Mouse (Mus musculus) urinary bladder, postnatal 36 days (tissue): ENCODE data around the gene Ces1d.

Experiments used
- DNase-seq, 2 experiments: peaks; one replicate each; pipeline ENCODE4 v3.0.0; 2022; ENCODE audit warnings: low spot score in 2 of 2, mixed read lengths in 1 of 2

Ces1d gene

GRCm38 (mm10) chr8:93140696-93141095 is 56.9 kb downstream of the Ces1d start:
- peak; percentile 31 to 43 for DNase-seq

- no peak for DNase-seq
Measured at GRCm38 (mm10) chr8:93132196-93132595, 65.4 kb downstream of the Ces1d start.

DNA sequence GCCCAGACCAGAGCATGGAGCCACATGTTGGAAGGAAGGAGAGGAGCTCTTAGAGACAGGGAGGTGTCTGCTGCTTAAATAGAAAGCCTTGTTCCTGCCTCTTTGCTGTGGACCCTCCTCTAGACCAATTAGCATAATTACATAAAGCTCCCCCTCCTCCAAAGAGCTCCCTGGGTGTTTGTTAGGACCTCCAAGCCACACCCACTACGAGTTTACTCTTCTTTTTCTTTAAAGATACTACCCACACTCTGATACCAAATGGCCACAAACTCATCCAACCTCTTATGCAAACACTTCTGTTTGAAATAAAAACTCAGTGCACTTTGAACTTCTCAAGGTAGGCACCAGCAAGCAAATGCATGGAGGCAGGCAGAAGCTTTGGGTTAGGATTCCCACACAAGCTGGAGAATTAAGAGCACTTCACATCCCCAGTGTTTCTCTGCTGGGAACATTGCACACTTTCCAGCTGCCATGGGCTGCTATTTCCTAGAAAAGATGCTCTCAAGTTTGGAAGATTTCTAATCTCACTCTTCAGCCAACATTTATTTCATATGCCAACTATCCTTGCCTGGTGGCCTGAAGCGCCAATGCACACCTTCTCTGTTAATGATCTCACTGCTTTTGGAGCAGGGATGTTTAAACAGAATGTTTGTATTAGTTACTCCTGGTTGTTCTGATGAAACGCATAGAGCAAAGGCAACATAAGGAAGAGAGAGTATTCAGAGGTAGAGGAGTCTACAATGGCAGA is 66.2 kb downstream of the Ces1d start, which contains the start of gene Ces1c:
TSS of gene Ces1c (minus strand) at position 51 of the 748 bp plus-strand sequence.
- no peak for DNase-seq

DNA sequence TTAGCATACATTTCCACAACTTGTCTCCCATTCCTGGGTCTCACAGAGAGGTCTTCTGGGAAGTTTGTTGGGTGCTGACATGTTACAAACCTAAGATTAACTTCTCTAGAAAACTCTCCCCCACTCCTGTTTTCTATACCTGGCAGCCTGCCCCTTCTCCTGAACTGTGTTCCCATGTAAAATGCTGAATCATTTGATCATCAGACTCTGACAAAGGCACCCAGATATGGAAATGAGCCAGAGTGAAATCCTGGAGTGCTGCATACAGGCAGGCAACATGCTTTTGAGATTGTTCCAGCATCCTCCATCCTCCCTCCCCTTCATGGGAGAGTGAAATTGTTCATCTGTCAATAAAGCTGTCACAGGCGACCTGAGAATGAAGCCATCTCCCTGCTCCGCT is 71.2 kb downstream of the Ces1d start:
- DNase-seq: no peak

DNA sequence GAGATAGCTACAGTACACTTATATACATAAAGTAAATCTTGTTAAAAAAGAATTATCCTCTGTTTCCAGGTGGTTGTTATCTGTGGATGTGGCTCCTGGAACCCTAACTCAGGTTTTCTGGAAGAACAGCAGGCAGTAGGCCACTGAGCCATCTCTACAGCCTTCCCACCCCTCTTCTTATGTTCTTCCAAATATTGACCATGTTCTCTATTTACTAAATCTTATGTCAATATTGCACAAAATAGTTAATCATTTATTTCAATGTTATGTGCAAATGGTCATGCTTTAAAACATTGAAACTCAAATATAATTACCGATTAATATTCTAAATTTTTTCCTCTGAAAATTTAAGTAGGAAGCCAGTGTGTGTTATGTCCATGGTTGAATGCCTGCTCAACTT is 75.6 kb downstream of the Ces1d start:
- no peak for DNase-seq
